Mouse (Mus musculus): ENCODE data around the gene Evi5. TPM values are rescaled to one million over a fixed set of nuclear protein-coding genes. Genes with fewer than 3 reads are reported as not detected.

The Evi5 gene
- polyA plus RNA-seq, 1 experiment = 72.9 TPM

GRCm38 (mm10) chr5:107749229-107749916, 125.5 kb downstream of the Evi5 start:
- Histone ChIP-seq H3K36me3 (ENCODE audit: control insufficient read depth, insufficient read depth, low read length, poor library complexity, severe bottlenecking) (peaks cover 3% of the 10 kb centered on the region; the same call in 1 of the 2 replicates), H3K9me3 (replicated peaks; ENCODE audit: control insufficient read depth, insufficient read depth, low read length, poor library complexity, severe bottlenecking) (no peaks in the 10 kb centered on the region), H3K27ac (ENCODE audit: insufficient read depth, low read length) (no peak overlapping the region), H3K4me1 (ENCODE audit: control insufficient read depth, insufficient read depth, low read length) (no peaks in the 10 kb centered on the region), H3K9ac (ENCODE audit: low read depth, poor library complexity, severe bottlenecking) (no peak overlapping the region), H3K27me3 (ENCODE audit: control insufficient read depth, insufficient read depth, low read length, poor library complexity, severe bottlenecking) (no peaks in the 10 kb centered on the region), H3K4me3 (ENCODE audit: low read depth, low read length) (no peak overlapping the region)
- TF ChIP-seq POLR2A (IDR thresholded peaks at IDR 0.05; ENCODE audit: insufficient read depth, low read length) (no peak), CTCF (IDR thresholded peaks at IDR 0.05; ENCODE audit: low read depth, low read length) (no peak), EP300 (IDR thresholded peaks at IDR 0.05; ENCODE audit: insufficient read depth, low read depth, low read length) (no peak)

- no peak overlapping the region for H3K4me3 ChIP-seq (ENCODE audit: low read depth, low read length)
- H3K27me3 ChIP-seq (ENCODE audit: control insufficient read depth, insufficient read depth, low read length, poor library complexity, severe bottlenecking) = no peaks in the 10 kb centered on the region
- no peaks in the 10 kb centered on the region for H3K9me3 ChIP-seq (replicated peaks; ENCODE audit: control insufficient read depth, insufficient read depth, low read length, poor library complexity, severe bottlenecking)
- H3K9ac ChIP-seq (ENCODE audit: low read depth, poor library complexity, severe bottlenecking) = no peak overlapping the region
- TF ChIP-seq POLR2A (IDR thresholded peaks at IDR 0.05; ENCODE audit: insufficient read depth, low read length) (no peak), EP300 (IDR thresholded peaks at IDR 0.05; ENCODE audit: insufficient read depth, low read depth, low read length) (no peak), CTCF (IDR thresholded peaks at IDR 0.05; ENCODE audit: low read depth, low read length) (no peak)
- no peaks in the 10 kb centered on the region for H3K36me3 ChIP-seq (ENCODE audit: control insufficient read depth, insufficient read depth, low read length, poor library complexity, severe bottlenecking)
- no peaks in the 10 kb centered on the region for H3K4me1 ChIP-seq (ENCODE audit: control insufficient read depth, insufficient read depth, low read length)
- H3K27ac ChIP-seq (ENCODE audit: insufficient read depth, low read length) = no peak overlapping the region
Observed at GRCm38 (mm10) chr5:107739023-107739422, 135.9 kb downstream of the Evi5 start.

DNA sequence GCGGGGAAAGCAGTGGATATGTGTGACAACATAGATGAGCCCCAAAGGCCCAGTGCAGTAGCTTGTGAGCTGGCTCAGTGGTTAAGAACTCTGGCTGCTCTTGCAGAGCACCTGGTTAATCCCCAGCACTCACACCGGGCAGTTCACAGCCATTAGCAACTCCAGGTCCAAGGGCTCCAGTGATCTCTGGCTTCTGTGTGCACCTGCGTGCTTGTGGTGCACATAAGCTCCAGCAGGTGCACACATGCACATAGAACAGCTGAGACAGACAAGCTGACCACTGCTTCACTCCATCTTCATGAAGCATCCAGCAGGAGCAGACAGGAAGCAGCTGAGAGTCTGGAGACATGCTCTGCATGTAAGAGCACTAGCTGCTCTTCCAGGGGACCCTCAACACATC, 136.6 kb downstream of the Evi5 start:
- TF ChIP-seq POLR2A (IDR thresholded peaks at IDR 0.05; ENCODE audit: insufficient read depth, low read length) (no peak), EP300 (IDR thresholded peaks at IDR 0.05; ENCODE audit: insufficient read depth, low read depth, low read length) (no peak), CTCF (IDR thresholded peaks at IDR 0.05; ENCODE audit: low read depth, low read length) (no peak)
- Histone ChIP-seq H3K9ac (ENCODE audit: low read depth, poor library complexity, severe bottlenecking) (no peak overlapping the region), H3K4me3 (ENCODE audit: low read depth, low read length) (no peak overlapping the region), H3K27me3 (ENCODE audit: control insufficient read depth, insufficient read depth, low read length, poor library complexity, severe bottlenecking) (no peaks in the 10 kb centered on the region), H3K36me3 (ENCODE audit: control insufficient read depth, insufficient read depth, low read length, poor library complexity, severe bottlenecking) (no peaks in the 10 kb centered on the region), H3K9me3 (replicated peaks; ENCODE audit: control insufficient read depth, insufficient read depth, low read length, poor library complexity, severe bottlenecking) (no peaks in the 10 kb centered on the region), H3K4me1 (ENCODE audit: control insufficient read depth, insufficient read depth, low read length) (no peaks in the 10 kb centered on the region), H3K27ac (ENCODE audit: insufficient read depth, low read length) (no peak overlapping the region)

DNA sequence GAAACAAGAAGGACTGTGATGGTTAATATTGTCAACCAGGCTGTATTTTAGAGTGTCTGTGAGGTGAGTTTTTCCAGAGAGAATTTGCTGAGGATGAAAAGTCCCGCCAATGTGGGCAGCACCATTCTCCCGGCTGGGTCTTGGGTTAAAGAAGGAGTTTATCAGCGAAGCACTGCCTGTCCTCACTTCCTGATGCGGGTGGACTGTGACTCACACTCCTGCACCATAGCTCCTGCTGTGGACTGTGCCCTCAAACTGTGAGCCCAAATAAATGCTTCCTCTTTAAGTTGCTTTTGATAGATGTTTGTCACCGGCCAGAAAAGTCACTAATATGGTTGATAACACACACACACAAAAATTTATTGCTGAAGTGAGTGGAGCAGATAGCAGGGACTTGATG, 138.7 kb downstream of the Evi5 start:
- H3K9ac ChIP-seq (ENCODE audit: low read depth, poor library complexity, severe bottlenecking) = no peak overlapping the region
- no peak for TF ChIP-seq EP300 (IDR thresholded peaks at IDR 0.05; ENCODE audit: insufficient read depth, low read depth, low read length)
- no peak for TF ChIP-seq POLR2A (IDR thresholded peaks at IDR 0.05; ENCODE audit: insufficient read depth, low read length)
- TF ChIP-seq CTCF (IDR thresholded peaks at IDR 0.05; ENCODE audit: low read depth, low read length) = no peak
- no peaks in the 10 kb centered on the region for H3K9me3 ChIP-seq (replicated peaks; ENCODE audit: control insufficient read depth, insufficient read depth, low read length, poor library complexity, severe bottlenecking)
- H3K27me3 ChIP-seq (ENCODE audit: control insufficient read depth, insufficient read depth, low read length, poor library complexity, severe bottlenecking) = no peaks in the 10 kb centered on the region
- H3K27ac ChIP-seq (ENCODE audit: insufficient read depth, low read length) = no peak overlapping the region
- no peaks in the 10 kb centered on the region for H3K4me1 ChIP-seq (ENCODE audit: control insufficient read depth, insufficient read depth, low read length)
- no peak overlapping the region for H3K4me3 ChIP-seq (ENCODE audit: low read depth, low read length)
- no peaks in the 10 kb centered on the region for H3K36me3 ChIP-seq (ENCODE audit: control insufficient read depth, insufficient read depth, low read length, poor library complexity, severe bottlenecking)

DNA sequence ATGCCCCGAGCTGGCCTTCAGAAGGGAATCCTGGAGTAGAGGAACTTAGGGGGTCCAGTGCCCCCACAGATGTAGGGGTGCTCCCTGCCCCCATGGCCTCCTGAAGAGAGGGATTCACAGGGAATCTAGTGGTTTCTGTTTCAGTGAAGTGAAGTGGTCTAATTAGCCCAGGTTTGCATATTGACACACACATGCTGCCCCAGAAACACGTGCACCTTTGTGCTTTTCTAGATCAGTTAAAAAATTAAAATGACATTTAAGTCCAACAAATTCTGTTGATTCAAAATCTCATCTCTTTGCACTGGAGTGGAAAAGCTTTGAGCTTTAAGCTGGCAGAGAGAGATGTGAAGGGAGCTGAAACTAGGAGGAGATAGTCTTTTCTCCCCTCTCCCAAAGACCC, 143.1 kb downstream of the Evi5 start:
- H3K36me3 ChIP-seq (ENCODE audit: control insufficient read depth, insufficient read depth, low read length, poor library complexity, severe bottlenecking) = no peaks in the 10 kb centered on the region
- H3K4me1 ChIP-seq (ENCODE audit: control insufficient read depth, insufficient read depth, low read length) = no peaks in the 10 kb centered on the region
- H3K27me3 ChIP-seq (ENCODE audit: control insufficient read depth, insufficient read depth, low read length, poor library complexity, severe bottlenecking) = no peaks in the 10 kb centered on the region
- TF ChIP-seq POLR2A (IDR thresholded peaks at IDR 0.05; ENCODE audit: insufficient read depth, low read length) (no peak), CTCF (IDR thresholded peaks at IDR 0.05; ENCODE audit: low read depth, low read length) (no peak), EP300 (IDR thresholded peaks at IDR 0.05; ENCODE audit: insufficient read depth, low read depth, low read length) (no peak)
- H3K27ac ChIP-seq (ENCODE audit: insufficient read depth, low read length) = no peak overlapping the region
- no peak overlapping the region for H3K9ac ChIP-seq (ENCODE audit: low read depth, poor library complexity, severe bottlenecking)
- H3K4me3 ChIP-seq (ENCODE audit: low read depth, low read length) = no peak overlapping the region
- no peaks in the 10 kb centered on the region for H3K9me3 ChIP-seq (replicated peaks; ENCODE audit: control insufficient read depth, insufficient read depth, low read length, poor library complexity, severe bottlenecking)

DNA sequence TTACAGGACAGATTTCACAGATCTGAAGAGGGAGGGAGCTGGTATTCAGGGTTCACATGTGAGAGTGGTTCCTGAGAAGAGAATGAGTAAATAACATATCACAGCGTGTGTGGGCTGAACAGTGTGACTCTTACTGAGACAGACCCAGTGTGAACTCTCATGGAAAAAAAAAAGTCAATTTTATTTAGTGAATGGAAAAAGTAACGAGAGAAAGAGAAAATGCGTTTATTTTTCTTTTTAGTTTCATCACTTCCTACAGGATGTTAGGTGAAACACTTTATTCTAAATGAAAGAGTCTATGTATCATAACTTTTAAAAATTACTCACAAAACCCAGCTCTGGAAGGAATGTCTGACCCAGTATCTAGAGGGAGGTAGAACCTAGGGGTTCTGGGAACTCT, 143.5 kb downstream of the Evi5 start:
- H3K27me3 ChIP-seq (ENCODE audit: control insufficient read depth, insufficient read depth, low read length, poor library complexity, severe bottlenecking) = peaks cover under 1% of the 10 kb centered on the region; the same call in 1 of the 2 replicates
- H3K9me3 ChIP-seq (replicated peaks; ENCODE audit: control insufficient read depth, insufficient read depth, low read length, poor library complexity, severe bottlenecking) = no peaks in the 10 kb centered on the region
- no peaks in the 10 kb centered on the region for H3K4me1 ChIP-seq (ENCODE audit: control insufficient read depth, insufficient read depth, low read length)
- H3K4me3 ChIP-seq (ENCODE audit: low read depth, low read length) = no peak overlapping the region
- H3K27ac ChIP-seq (ENCODE audit: insufficient read depth, low read length) = no peak overlapping the region
- H3K36me3 ChIP-seq (ENCODE audit: control insufficient read depth, insufficient read depth, low read length, poor library complexity, severe bottlenecking) = no peaks in the 10 kb centered on the region
- H3K9ac ChIP-seq (ENCODE audit: low read depth, poor library complexity, severe bottlenecking) = no peak overlapping the region
- TF ChIP-seq POLR2A (IDR thresholded peaks at IDR 0.05; ENCODE audit: insufficient read depth, low read length) (no peak), EP300 (IDR thresholded peaks at IDR 0.05; ENCODE audit: insufficient read depth, low read depth, low read length) (no peak), CTCF (IDR thresholded peaks at IDR 0.05; ENCODE audit: low read depth, low read length) (no peak)
